Mouse (Mus musculus): ENCODE results near the gene Rfc2. TPM values are rescaled to one million over a fixed set of nuclear protein-coding genes. Genes with fewer than 3 reads are reported as not detected.
"Not testable (repeated sequence)": the region's sequence is repeated elsewhere in the genome, so short reads cannot be mapped to it uniquely, and the experiment has no call there.

Gene Rfc2
- polyA plus RNA-seq, 1 experiment = 35.0 TPM

- no peaks in the 10 kb centered on the region for H3K9me3 ChIP-seq
- H3K27me3 ChIP-seq (replicated peaks) = no peaks in the 10 kb centered on the region
- H3K36me3 ChIP-seq (replicated peaks; ENCODE audit: low read length) = peaks cover 31% of the 10 kb centered on the region
- peak overlapping the region; percentile 97 for H3K4me3 ChIP-seq (replicated peaks)
- peaks cover 32% of the 10 kb centered on the region for H3K4me1 ChIP-seq
- TF ChIP-seq FLI1 (IDR thresholded peaks at IDR 0.05; ENCODE audit: low read length) (no peak), GATA1 (IDR thresholded peaks at IDR 0.05; ENCODE audit: borderline replicate concordance, low read length) (no peak)
Measured at GRCm38 (mm10) chr5:134638461-134639268, 57.5 kb downstream of the Rfc2 start.

GRCm38 (mm10) chr5:134639269-134639682 lies 58.1 kb downstream of the Rfc2 start, which contains the start of gene Eif4h:
Gene Eif4h (minus strand): TSS chr5:134639490.
- H3K9me3 ChIP-seq = no peaks in the 10 kb centered on the region
- H3K27me3 ChIP-seq (replicated peaks) = no peaks in the 10 kb centered on the region
- TF ChIP-seq FLI1 (IDR thresholded peaks at IDR 0.05; ENCODE audit: low read length) (no peak), GATA1 (IDR thresholded peaks at IDR 0.05; ENCODE audit: borderline replicate concordance, low read length) (no peak)

DNA sequence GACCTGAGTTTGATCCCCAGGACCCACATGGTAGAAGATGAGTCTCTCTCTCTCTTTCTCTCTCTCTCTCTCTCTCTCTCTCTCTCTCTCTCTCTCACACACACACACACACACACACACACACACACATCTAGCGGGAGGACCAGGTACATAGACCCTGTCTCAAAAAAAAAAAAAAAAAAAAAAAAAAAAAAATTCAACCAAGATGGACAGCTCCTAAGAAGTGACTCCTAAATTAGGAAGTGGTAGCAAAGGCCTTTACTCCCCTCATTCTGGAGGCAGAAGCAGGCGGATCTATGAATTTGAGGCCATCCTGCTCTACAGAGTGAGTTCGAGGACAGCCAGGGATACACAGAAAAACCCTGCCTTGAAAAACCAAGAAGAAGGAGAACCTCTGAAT lies 59.2 kb downstream of the Rfc2 start:
- peaks cover 18% of the 10 kb centered on the region for H3K36me3 ChIP-seq (replicated peaks; ENCODE audit: low read length)
- no peak overlapping the region for H3K4me3 ChIP-seq (replicated peaks)
- H3K4me1 ChIP-seq = peaks cover 32% of the 10 kb centered on the region
- no peaks in the 10 kb centered on the region for H3K9me3 ChIP-seq
- TF ChIP-seq GATA1 (IDR thresholded peaks at IDR 0.05; ENCODE audit: borderline replicate concordance, low read length) (no peak), FLI1 (IDR thresholded peaks at IDR 0.05; ENCODE audit: low read length) (no peak)
- H3K27me3 ChIP-seq (replicated peaks) = no peaks in the 10 kb centered on the region

More at GRCm38 (mm10) chr5:134639269-134639682, 58.1 kb downstream of the Rfc2 start, which contains the start of gene Eif4h:
- Histone ChIP-seq H3K4me1 (peaks cover 31% of the 10 kb centered on the region), H3K36me3 (replicated peaks; ENCODE audit: low read length) (peaks cover 26% of the 10 kb centered on the region), H3K4me3 (replicated peaks) (peak within 1 kb of the TSS; percentile 97)

GRCm38 (mm10) chr5:134644121-134644520 lies 63.0 kb downstream of the Rfc2 start:
- no peak overlapping the region for H3K4me3 ChIP-seq (replicated peaks)
- H3K4me1 ChIP-seq = peaks cover 26% of the 10 kb centered on the region
- H3K36me3 ChIP-seq (replicated peaks; ENCODE audit: low read length) = no peaks in the 10 kb centered on the region
- no peak for TF ChIP-seq GATA1 (IDR thresholded peaks at IDR 0.05; ENCODE audit: borderline replicate concordance, low read length)
- no peak for TF ChIP-seq FLI1 (IDR thresholded peaks at IDR 0.05; ENCODE audit: low read length)
- H3K9me3 ChIP-seq = peaks cover 3% of the 10 kb centered on the region; the same call in 1 of the 2 replicates
- H3K27me3 ChIP-seq (replicated peaks) = peaks cover 1% of the 10 kb centered on the region

DNA sequence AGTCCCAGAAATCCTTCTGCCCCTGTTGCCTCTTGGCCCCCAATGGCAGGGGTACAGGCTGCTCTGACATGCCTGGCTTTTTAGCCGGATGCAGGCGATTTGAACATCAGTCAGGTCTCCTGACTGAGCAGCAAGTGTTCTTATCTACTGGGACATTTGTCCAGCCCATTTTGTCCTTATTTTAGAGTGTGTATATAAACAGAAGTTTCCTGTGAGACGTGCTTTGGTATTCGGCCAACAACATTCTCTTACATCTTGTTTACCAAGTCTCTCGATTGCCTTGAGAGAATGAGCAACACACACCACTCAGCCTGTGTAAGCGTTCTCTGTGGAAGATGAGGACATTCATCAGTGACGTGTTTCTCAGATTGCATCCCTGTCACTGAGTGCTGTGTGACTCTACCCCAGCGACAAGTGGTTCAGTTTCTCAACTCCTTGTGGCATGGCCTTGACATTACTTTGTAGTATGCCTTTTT lies 63.5 kb downstream of the Rfc2 start:
- no peak for TF ChIP-seq GATA1 (IDR thresholded peaks at IDR 0.05; ENCODE audit: borderline replicate concordance, low read length)
- no peak for TF ChIP-seq FLI1 (IDR thresholded peaks at IDR 0.05; ENCODE audit: low read length)
- Histone ChIP-seq H3K27me3 (replicated peaks) (peaks cover 1% of the 10 kb centered on the region), H3K4me3 (replicated peaks) (peak overlapping the region; percentile 12), H3K4me1 (peaks cover 23% of the 10 kb centered on the region), H3K36me3 (replicated peaks; ENCODE audit: low read length) (no peaks in the 10 kb centered on the region), H3K9me3 (peaks cover 3% of the 10 kb centered on the region; the same call in 1 of the 2 replicates)

- TF ChIP-seq FLI1 (IDR thresholded peaks at IDR 0.05; ENCODE audit: low read length) = no peak
- TF ChIP-seq GATA1 (IDR thresholded peaks at IDR 0.05; ENCODE audit: borderline replicate concordance, low read length) = no peak
- Histone ChIP-seq H3K4me1 (peaks cover 20% of the 10 kb centered on the region), H3K36me3 (replicated peaks; ENCODE audit: low read length) (no peaks in the 10 kb centered on the region), H3K4me3 (replicated peaks) (no peak overlapping the region), H3K9me3 (peaks cover 3% of the 10 kb centered on the region; the same call in 1 of the 2 replicates), H3K27me3 (replicated peaks) (peaks cover 1% of the 10 kb centered on the region)
Measured at GRCm38 (mm10) chr5:134646461-134646860, 65.3 kb downstream of the Rfc2 start.

- no peak for TF ChIP-seq FLI1 (IDR thresholded peaks at IDR 0.05; ENCODE audit: low read length)
- TF ChIP-seq GATA1 (IDR thresholded peaks at IDR 0.05; ENCODE audit: borderline replicate concordance, low read length) = no peak
- H3K9me3 ChIP-seq = peaks cover 3% of the 10 kb centered on the region; the same call in 1 of the 2 replicates
Measured at GRCm38 (mm10) chr5:134647394-134647793, 66.2 kb downstream of the Rfc2 start.

DNA sequence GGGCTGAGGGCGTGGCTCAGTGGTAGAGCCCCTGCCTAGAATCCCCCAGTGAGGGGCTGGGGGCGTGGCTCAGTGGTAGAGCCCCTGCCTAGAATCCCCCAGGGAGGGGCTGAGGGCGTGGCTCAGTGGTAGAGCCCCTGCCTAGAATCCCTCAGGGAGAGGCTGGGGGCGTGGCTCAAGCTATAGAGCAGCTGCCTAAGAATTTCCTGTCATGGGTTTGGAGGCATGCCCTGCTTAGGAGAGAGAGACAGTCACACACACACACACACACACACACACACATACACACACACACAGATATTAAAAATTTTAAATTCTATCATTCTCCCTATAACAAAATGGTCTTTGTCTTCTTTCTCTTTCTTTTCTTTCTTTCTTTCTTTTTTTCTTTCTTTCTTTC lies 67.8 kb downstream of the Rfc2 start:
- H3K9me3 ChIP-seq; H3K36me3 ChIP-seq (replicated peaks; ENCODE audit: low read length); H3K4me3 ChIP-seq (replicated peaks); H3K27me3 ChIP-seq (replicated peaks): not testable (repeated sequence)
- H3K4me1 ChIP-seq = peaks cover 19% of the 10 kb centered on the region

More at GRCm38 (mm10) chr5:134647394-134647793, 66.2 kb downstream of the Rfc2 start:
- Histone ChIP-seq H3K27me3 (replicated peaks) (peaks cover 1% of the 10 kb centered on the region), H3K36me3 (replicated peaks; ENCODE audit: low read length) (no peaks in the 10 kb centered on the region), H3K4me1 (peaks cover 20% of the 10 kb centered on the region), H3K4me3 (replicated peaks) (no peak overlapping the region)

GRCm38 (mm10) chr5:134650926-134651325 lies 69.8 kb downstream of the Rfc2 start:
- peaks cover 9% of the 10 kb centered on the region for H3K4me1 ChIP-seq
- H3K27me3 ChIP-seq (replicated peaks) = peaks cover 1% of the 10 kb centered on the region
- H3K4me3 ChIP-seq (replicated peaks) = no peak overlapping the region
- H3K9me3 ChIP-seq = peaks cover 6% of the 10 kb centered on the region
- H3K36me3 ChIP-seq (replicated peaks; ENCODE audit: low read length) = peaks cover 2% of the 10 kb centered on the region
- TF ChIP-seq FLI1 (IDR thresholded peaks at IDR 0.05; ENCODE audit: low read length) (no peak), GATA1 (IDR thresholded peaks at IDR 0.05; ENCODE audit: borderline replicate concordance, low read length) (no peak)

Other genes with a start within 250 kb of the Rfc2 start
- 19.9 and 32.1 TPM in 2 replicates for gene Gtf2ird1, start 124.7 kb upstream of the Rfc2 start, polyA plus RNA-seq (2012; ENCODE audit: insufficient read depth, low replicate concordance)
- 32.0 and 86.2 TPM in 2 replicates for gene Clip2, start 28.9 kb upstream of the Rfc2 start, polyA plus RNA-seq (2012; ENCODE audit: insufficient read depth, low replicate concordance)
- not detected in 2 replicates for gene Syna, start 21.2 kb upstream of the Rfc2 start, polyA plus RNA-seq (2012; ENCODE audit: insufficient read depth, low replicate concordance)
- 16.9 and 67.9 TPM in 2 replicates for gene Lat2, start 33.7 kb downstream of the Rfc2 start, polyA plus RNA-seq (2012; ENCODE audit: insufficient read depth, low replicate concordance)
- 58.4 and 156 TPM in 2 replicates for gene Eif4h, start 58.1 kb downstream of the Rfc2 start, polyA plus RNA-seq (2012; ENCODE audit: insufficient read depth, low replicate concordance)
- 54.8 and 104 TPM in 2 replicates for gene Limk1, start 107.2 kb downstream of the Rfc2 start, polyA plus RNA-seq (2012; ENCODE audit: insufficient read depth, low replicate concordance)
- gene Eln, start 166.0 kb downstream of the Rfc2 start, polyA plus RNA-seq (2012; ENCODE audit: insufficient read depth, low replicate concordance) = 0.19 TPM in 1 of 2 replicates, not detected in the other

Measured in megakaryocyte, embryonic 14.5 days (primary cell).